Mouse (Mus musculus): Measurements from ENCODE around the gene Cnbd2. TPM values are rescaled to one million over a fixed set of nuclear protein-coding genes. Genes with fewer than 3 reads are reported as not detected.
"Not testable (repeated sequence)": the region's sequence is repeated elsewhere in the genome, so short reads cannot be mapped to it uniquely, and the experiment has no call there.

Cnbd2 gene
- polyA plus RNA-seq, 1 experiment from 2014 or later = 8.0 TPM

GRCm38 (mm10) chr2:156352413-156353165, 40.5 kb downstream of the Cnbd2 start:
- Histone ChIP-seq H3K4me2 (replicated peaks) (no peak overlapping the region), H3K9me3 (ENCODE audit: control insufficient read depth, low read length) (no peaks in the 10 kb centered on the region), H3K4me1 (replicated peaks; ENCODE audit: control insufficient read depth, insufficient read depth, low read length) (no peaks in the 10 kb centered on the region; the same call in 1 of the 2 replicates), H3K36me3 (replicated peaks; ENCODE audit: control insufficient read depth, insufficient read depth) (no peaks in the 10 kb centered on the region), H3K9ac (no peak overlapping the region), H3K27me3 (ENCODE audit: control insufficient read depth, insufficient read depth, low read length) (no peaks in the 10 kb centered on the region), H3K4me3 (replicated peaks; ENCODE audit: low read length) (no peak overlapping the region), H3K27ac (peak overlapping the region; percentile 18; the same call in 1 of the 2 replicates)
- 84% methylated on average over 8 of the region's 8 CpGs for WGBS
- ATAC-seq (ENCODE audit: low FRiP score) (no peak), DNase-seq (ENCODE audit: low spot score) (no peak)

- peak overlapping the region; percentile 18; the same call in 1 of the 2 replicates for H3K27ac ChIP-seq
- H3K9me3 ChIP-seq (ENCODE audit: control insufficient read depth, low read length) = no peaks in the 10 kb centered on the region
- ATAC-seq (ENCODE audit: low FRiP score) (no peak), DNase-seq (ENCODE audit: low spot score) (peak; percentile 29)
- no peaks in the 10 kb centered on the region; the same call in 1 of the 2 replicates for H3K4me1 ChIP-seq (replicated peaks; ENCODE audit: control insufficient read depth, insufficient read depth, low read length)
- WGBS = 39% methylated on average over 7 of the region's 7 CpGs
- no peaks in the 10 kb centered on the region for H3K36me3 ChIP-seq (replicated peaks; ENCODE audit: control insufficient read depth, insufficient read depth)
- H3K9ac ChIP-seq = no peak overlapping the region
- H3K27me3 ChIP-seq (ENCODE audit: control insufficient read depth, insufficient read depth, low read length) = no peaks in the 10 kb centered on the region
- H3K4me2 ChIP-seq (replicated peaks) = no peak overlapping the region
- H3K4me3 ChIP-seq (replicated peaks; ENCODE audit: low read length) = no peak overlapping the region
These were observed 41.2 kb downstream of the Cnbd2 start for GRCm38 (mm10) chr2:156353265-156353692.

- 32% methylated on average over 7 of the region's 7 CpGs for WGBS
- no peak overlapping the region for H3K4me3 ChIP-seq (replicated peaks; ENCODE audit: low read length)
- H3K9me3 ChIP-seq (ENCODE audit: control insufficient read depth, low read length) = no peaks in the 10 kb centered on the region
- no peak overlapping the region for H3K4me2 ChIP-seq (replicated peaks)
- H3K4me1 ChIP-seq (replicated peaks; ENCODE audit: control insufficient read depth, insufficient read depth, low read length) = no peaks in the 10 kb centered on the region; the same call in 1 of the 2 replicates
- no peaks in the 10 kb centered on the region for H3K36me3 ChIP-seq (replicated peaks; ENCODE audit: control insufficient read depth, insufficient read depth)
- H3K27me3 ChIP-seq (ENCODE audit: control insufficient read depth, insufficient read depth, low read length) = no peaks in the 10 kb centered on the region
- H3K27ac ChIP-seq = no peak overlapping the region
- ATAC-seq (ENCODE audit: low FRiP score) = 0 out of 2 replicates have a peak, but pooled peaks have one; percentile 62
- DNase-seq (ENCODE audit: low spot score) = peak; percentile 68
- no peak overlapping the region for H3K9ac ChIP-seq
These were observed 43.9 kb downstream of the Cnbd2 start for GRCm38 (mm10) chr2:156356031-156356430.

GRCm38 (mm10) chr2:156368465-156368864, 56.4 kb downstream of the Cnbd2 start:
- Histone ChIP-seq H3K4me1 (replicated peaks; ENCODE audit: control insufficient read depth, insufficient read depth, low read length) (no peaks in the 10 kb centered on the region), H3K9me3 (ENCODE audit: control insufficient read depth, low read length) (no peaks in the 10 kb centered on the region), H3K36me3 (replicated peaks; ENCODE audit: control insufficient read depth, insufficient read depth) (no peaks in the 10 kb centered on the region), H3K9ac (no peak overlapping the region), H3K4me2 (replicated peaks) (no peak overlapping the region), H3K27me3 (ENCODE audit: control insufficient read depth, insufficient read depth, low read length) (no peaks in the 10 kb centered on the region), H3K27ac (no peak overlapping the region), H3K4me3 (replicated peaks; ENCODE audit: low read length) (no peak overlapping the region)
- DNase-seq (ENCODE audit: low spot score) (no peak), ATAC-seq (ENCODE audit: low FRiP score) (no peak)
- 81% methylated on average over 3 of the region's 3 CpGs for WGBS

GRCm38 (mm10) chr2:156370896-156371295, 58.8 kb downstream of the Cnbd2 start:
- Histone ChIP-seq H3K9me3 (ENCODE audit: control insufficient read depth, low read length) (no peaks in the 10 kb centered on the region), H3K36me3 (replicated peaks; ENCODE audit: control insufficient read depth, insufficient read depth) (no peaks in the 10 kb centered on the region), H3K4me1 (replicated peaks; ENCODE audit: control insufficient read depth, insufficient read depth, low read length) (no peaks in the 10 kb centered on the region), H3K4me3 (replicated peaks; ENCODE audit: low read length) (no peak overlapping the region), H3K27me3 (ENCODE audit: control insufficient read depth, insufficient read depth, low read length) (no peaks in the 10 kb centered on the region), H3K27ac (no peak overlapping the region), H3K4me2 (replicated peaks) (no peak overlapping the region), H3K9ac (no peak overlapping the region)
- no peak for DNase-seq (ENCODE audit: low spot score)
- WGBS = 84% methylated on average over 7 of the region's 7 CpGs
- no peak for ATAC-seq (ENCODE audit: low FRiP score)

GRCm38 (mm10) chr2:156376956-156377355, 64.9 kb downstream of the Cnbd2 start:
- ATAC-seq (ENCODE audit: low FRiP score) (no peak), DNase-seq (ENCODE audit: low spot score) (no peak)
- Histone ChIP-seq H3K27me3 (ENCODE audit: control insufficient read depth, insufficient read depth, low read length) (no peaks in the 10 kb centered on the region), H3K4me1 (replicated peaks; ENCODE audit: control insufficient read depth, insufficient read depth, low read length) (no peaks in the 10 kb centered on the region), H3K4me2 (replicated peaks) (no peak overlapping the region), H3K9me3 (ENCODE audit: control insufficient read depth, low read length) (no peaks in the 10 kb centered on the region), H3K9ac (no peak overlapping the region), H3K27ac (no peak overlapping the region), H3K36me3 (replicated peaks; ENCODE audit: control insufficient read depth, insufficient read depth) (no peaks in the 10 kb centered on the region), H3K4me3 (replicated peaks; ENCODE audit: low read length) (no peak overlapping the region)
- WGBS = 75% methylated on average over 7 of the region's 7 CpGs

GRCm38 (mm10) chr2:156379929-156380328, 67.8 kb downstream of the Cnbd2 start:
- no peak for DNase-seq (ENCODE audit: low spot score)
- no peak overlapping the region for H3K9ac ChIP-seq
- no peaks in the 10 kb centered on the region for H3K27me3 ChIP-seq (ENCODE audit: control insufficient read depth, insufficient read depth, low read length)
- H3K4me1 ChIP-seq (replicated peaks; ENCODE audit: control insufficient read depth, insufficient read depth, low read length) = no peaks in the 10 kb centered on the region
- ATAC-seq (ENCODE audit: low FRiP score) = no peak
- no peak overlapping the region for H3K27ac ChIP-seq
- 88% methylated on average over 10 of the region's 10 CpGs for WGBS
- H3K4me3 ChIP-seq (replicated peaks; ENCODE audit: low read length) = no peak overlapping the region
- H3K36me3 ChIP-seq (replicated peaks; ENCODE audit: control insufficient read depth, insufficient read depth) = no peaks in the 10 kb centered on the region; the same call in 1 of the 2 replicates
- H3K9me3 ChIP-seq (ENCODE audit: control insufficient read depth, low read length) = no peaks in the 10 kb centered on the region
- no peak overlapping the region for H3K4me2 ChIP-seq (replicated peaks)

GRCm38 (mm10) chr2:156381350-156381749, 69.3 kb downstream of the Cnbd2 start:
- Histone ChIP-seq H3K27me3 (ENCODE audit: control insufficient read depth, insufficient read depth, low read length) (no peaks in the 10 kb centered on the region), H3K4me2 (replicated peaks) (no peak overlapping the region), H3K4me3 (replicated peaks; ENCODE audit: low read length) (no peak overlapping the region), H3K27ac (no peak overlapping the region), H3K9ac (no peak overlapping the region), H3K36me3 (replicated peaks; ENCODE audit: control insufficient read depth, insufficient read depth) (no peaks in the 10 kb centered on the region; the same call in 1 of the 2 replicates), H3K4me1 (replicated peaks; ENCODE audit: control insufficient read depth, insufficient read depth, low read length) (no peaks in the 10 kb centered on the region), H3K9me3 (ENCODE audit: control insufficient read depth, low read length) (no peaks in the 10 kb centered on the region)
- DNase-seq (ENCODE audit: low spot score) = no peak
- WGBS = 72% methylated on average over 4 of the region's 4 CpGs
- ATAC-seq (ENCODE audit: low FRiP score) = no peak

GRCm38 (mm10) chr2:156392461-156393154, 80.5 kb downstream of the Cnbd2 start:
- DNase-seq (ENCODE audit: low spot score) (peak; percentile 81), ATAC-seq (ENCODE audit: low FRiP score) (peak; percentile 91)
- Histone ChIP-seq H3K4me2 (replicated peaks) (peak overlapping the region; percentile 46), H3K4me3 (replicated peaks; ENCODE audit: low read length) (peak overlapping the region; percentile 35)
- H3K9me3 ChIP-seq (ENCODE audit: control insufficient read depth, low read length); H3K4me1 ChIP-seq (replicated peaks; ENCODE audit: control insufficient read depth, insufficient read depth, low read length); H3K27ac ChIP-seq; H3K9ac ChIP-seq; H3K27me3 ChIP-seq (ENCODE audit: control insufficient read depth, insufficient read depth, low read length); H3K36me3 ChIP-seq (replicated peaks; ENCODE audit: control insufficient read depth, insufficient read depth): not testable (repeated sequence)
- 0% methylated on average over 9 of the region's 63 CpGs for WGBS

Measured in hindbrain, embryonic 14.5 days (tissue).